Mouse (Mus musculus) E14TG2a.4 (cell line): ENCODE data around the gene Trpc1.
A peak's percentile ranks its signal among the peaks of the same experiment; 100 is the strongest.

ENCODE experiments used
- CTCF ChIP-seq: conservative IDR thresholded peaks from 2 replicates; pipeline ENCODE4 v1.5.1; 2014; ENCODE audit warnings: low read length
- NANOG ChIP-seq: IDR thresholded peaks from 2 replicates; pipeline ENCODE4 v1.6.1; 2014; ENCODE audit warnings: borderline replicate concordance, low read length, mixed read lengths
- POU5F1 ChIP-seq: IDR thresholded peaks from 2 replicates; pipeline ENCODE4 v1.6.1; 2014; ENCODE audit warnings: low read length, borderline replicate concordance

GRCm38 (mm10) chr9:95672760-95673159, 77.4 kb downstream of the Trpc1 start:
- TF ChIP-seq CTCF (peak; percentile 86), NANOG (no peak), POU5F1 (no peak)
